Mouse (Mus musculus): ENCODE measurements around the gene Gm3542.
"Not testable (repeated sequence)": the region's sequence is repeated elsewhere in the genome, so short reads cannot be mapped to it uniquely, and the experiment has no call there.

The Gm3542 gene

DNA sequence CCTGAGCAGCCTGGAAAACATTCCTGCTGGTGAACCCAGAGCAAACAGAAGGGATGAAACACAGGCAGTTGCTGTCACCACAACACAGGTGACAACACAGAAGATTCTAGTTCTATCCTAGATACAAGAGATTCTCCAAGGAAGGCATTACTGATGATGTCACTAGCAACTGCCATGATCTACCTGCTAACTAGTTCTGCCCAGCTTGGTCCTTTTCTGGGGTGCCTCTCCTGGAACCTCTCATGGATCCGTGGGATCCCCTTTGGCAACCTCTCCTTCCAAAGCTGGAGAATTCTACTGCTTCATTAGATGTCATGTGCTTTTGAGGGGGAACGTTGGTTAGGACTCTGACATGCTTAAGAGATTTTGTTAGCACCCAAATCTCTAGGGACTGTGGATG, at the start of gene Gm3542:
TSS of gene Gm3542 (minus strand) at position 101 of the 400 bp plus-strand sequence.
- DNase-seq (ENCODE audit: low spot score) = not testable (repeated sequence)
